Mouse (Mus musculus) heart, adult 2 months (tissue): ENCODE data around the gene Pkdcc.

Experiments used
- CTCF ChIP-seq: fragments of 200-600 bp; IDR thresholded peaks from 2 replicates; pipeline ENCODE4 v1.8.1; 2022; ENCODE audit warnings: antibody characterized with exemption, mild to moderate bottlenecking, moderate library complexity
- POLR2A ChIP-seq: fragments of 200-500 bp; IDR thresholded peaks from 2 replicates; pipeline ENCODE4 v1.6.1; 2011; ENCODE audit warnings: mild to moderate bottlenecking, low read depth, low read length, control low read depth; ENCODE audit not compliant: insufficient read depth

- TF ChIP-seq CTCF (no peak), POLR2A (no peak)
Observed at GRCm38 (mm10) chr17:83245460-83245859, 30.4 kb downstream of the Pkdcc start.
